Mouse (Mus musculus): Measurements from ENCODE around the gene Cdcp2. TPM values are rescaled to one million over a fixed set of nuclear protein-coding genes. Genes with fewer than 3 reads are reported as not detected.
"Not testable (repeated sequence)": the region's sequence is repeated elsewhere in the genome, so short reads cannot be mapped to it uniquely, and the experiment has no call there.

The Cdcp2 gene
- polyA plus RNA-seq, 1 experiment from 2014 or later: not detected

GRCm38 (mm10) chr4:107102220-107102619 lies 5.5 kb downstream of the Cdcp2 start:
- WGBS: 47% methylated on average over 8 of the region's 8 CpGs
- no peak overlapping the region for H3K27ac ChIP-seq (ENCODE audit: low read length)
- H3K4me2 ChIP-seq (ENCODE audit: low read depth, low read length): no peak overlapping the region
- no peaks in the 10 kb centered on the region for H3K9me3 ChIP-seq (ENCODE audit: control insufficient read depth, low read length)
- no peak overlapping the region for H3K9ac ChIP-seq (ENCODE audit: low read length)
- H3K4me1 ChIP-seq (replicated peaks; ENCODE audit: control insufficient read depth, insufficient read depth, low read length): peaks cover 4% of the 10 kb centered on the region; the same call in 1 of the 2 replicates
- peak; percentile 40; the same call in 1 of the 2 replicates for ATAC-seq (ENCODE audit: low read depth)
- no peaks in the 10 kb centered on the region for H3K27me3 ChIP-seq (ENCODE audit: control insufficient read depth, insufficient read depth, low read depth, low read length)
- no peak overlapping the region for H3K4me3 ChIP-seq (ENCODE audit: low read length)
- no peaks in the 10 kb centered on the region for H3K36me3 ChIP-seq (ENCODE audit: control insufficient read depth, insufficient read depth, low read length)

GRCm38 (mm10) chr4:107106777-107107176 lies 10.1 kb downstream of the Cdcp2 start:
- no peak overlapping the region for H3K4me3 ChIP-seq (ENCODE audit: low read length)
- H3K4me2 ChIP-seq (ENCODE audit: low read depth, low read length): no peak overlapping the region
- ATAC-seq (ENCODE audit: low read depth): no peak
- 77% methylated on average over 16 of the region's 16 CpGs for WGBS
- H3K27me3 ChIP-seq (ENCODE audit: control insufficient read depth, insufficient read depth, low read depth, low read length): no peaks in the 10 kb centered on the region
- H3K27ac ChIP-seq (ENCODE audit: low read length): no peak overlapping the region
- no peaks in the 10 kb centered on the region; the same call in 1 of the 2 replicates for H3K4me1 ChIP-seq (replicated peaks; ENCODE audit: control insufficient read depth, insufficient read depth, low read length)
- no peaks in the 10 kb centered on the region for H3K9me3 ChIP-seq (ENCODE audit: control insufficient read depth, low read length)
- H3K9ac ChIP-seq (ENCODE audit: low read length): no peak overlapping the region
- no peaks in the 10 kb centered on the region for H3K36me3 ChIP-seq (ENCODE audit: control insufficient read depth, insufficient read depth, low read length)

- H3K9ac ChIP-seq (ENCODE audit: low read length): peak overlapping the region; percentile 24; the same call in 1 of the 2 replicates
- no peak overlapping the region for H3K27ac ChIP-seq (ENCODE audit: low read length)
- H3K4me2 ChIP-seq (ENCODE audit: low read depth, low read length): peak overlapping the region; percentile 9; the same call in 1 of the 2 replicates
These were observed 11.6 kb downstream of the Cdcp2 start for GRCm38 (mm10) chr4:107108291-107108731.

GRCm38 (mm10) chr4:107109181-107109580 lies 12.5 kb downstream of the Cdcp2 start:
- H3K27ac ChIP-seq (ENCODE audit: low read length); H3K4me3 ChIP-seq (ENCODE audit: low read length); H3K4me1 ChIP-seq (replicated peaks; ENCODE audit: control insufficient read depth, insufficient read depth, low read length); H3K9ac ChIP-seq (ENCODE audit: low read length); ATAC-seq (ENCODE audit: low read depth); H3K27me3 ChIP-seq (ENCODE audit: control insufficient read depth, insufficient read depth, low read depth, low read length); H3K9me3 ChIP-seq (ENCODE audit: control insufficient read depth, low read length); H3K4me2 ChIP-seq (ENCODE audit: low read depth, low read length); H3K36me3 ChIP-seq (ENCODE audit: control insufficient read depth, insufficient read depth, low read length): not testable (repeated sequence)
- 75% methylated on average over 6 of the region's 6 CpGs for WGBS

More at GRCm38 (mm10) chr4:107108291-107108731, 11.6 kb downstream of the Cdcp2 start:
- no peaks in the 10 kb centered on the region for H3K4me1 ChIP-seq (replicated peaks; ENCODE audit: control insufficient read depth, insufficient read depth, low read length)
- H3K36me3 ChIP-seq (ENCODE audit: control insufficient read depth, insufficient read depth, low read length): no peaks in the 10 kb centered on the region
- H3K4me3 ChIP-seq (ENCODE audit: low read length): no peak overlapping the region
- H3K9me3 ChIP-seq (ENCODE audit: control insufficient read depth, low read length): no peaks in the 10 kb centered on the region
- 23% methylated on average over 13 of the region's 13 CpGs for WGBS
- no peaks in the 10 kb centered on the region for H3K27me3 ChIP-seq (ENCODE audit: control insufficient read depth, insufficient read depth, low read depth, low read length)
- ATAC-seq (ENCODE audit: low read depth): peak; percentile 56; the same call in 1 of the 2 replicates

- peaks cover 5% of the 10 kb centered on the region for H3K4me1 ChIP-seq (replicated peaks; ENCODE audit: control insufficient read depth, insufficient read depth, low read length)
- no peak for ATAC-seq (ENCODE audit: low read depth)
- WGBS: 26% methylated on average over 8 of the region's 8 CpGs
- H3K4me2 ChIP-seq (ENCODE audit: low read depth, low read length): no peak overlapping the region
- H3K9me3 ChIP-seq (ENCODE audit: control insufficient read depth, low read length): no peaks in the 10 kb centered on the region
- H3K36me3 ChIP-seq (ENCODE audit: control insufficient read depth, insufficient read depth, low read length): no peaks in the 10 kb centered on the region
- no peaks in the 10 kb centered on the region for H3K27me3 ChIP-seq (ENCODE audit: control insufficient read depth, insufficient read depth, low read depth, low read length)
- H3K9ac ChIP-seq (ENCODE audit: low read length): no peak overlapping the region
- no peak overlapping the region for H3K27ac ChIP-seq (ENCODE audit: low read length)
- no peak overlapping the region for H3K4me3 ChIP-seq (ENCODE audit: low read length)
These were observed 17.6 kb downstream of the Cdcp2 start for GRCm38 (mm10) chr4:107114278-107114677.

GRCm38 (mm10) chr4:107117741-107118385 lies 21.2 kb downstream of the Cdcp2 start:
- no peaks in the 10 kb centered on the region for H3K9me3 ChIP-seq (ENCODE audit: control insufficient read depth, low read length)
- peaks cover 5% of the 10 kb centered on the region for H3K4me1 ChIP-seq (replicated peaks; ENCODE audit: control insufficient read depth, insufficient read depth, low read length)
- no peaks in the 10 kb centered on the region for H3K36me3 ChIP-seq (ENCODE audit: control insufficient read depth, insufficient read depth, low read length)
- H3K27ac ChIP-seq (ENCODE audit: low read length): no peak overlapping the region
- WGBS: 56% methylated on average over 2 of the region's 2 CpGs
- no peaks in the 10 kb centered on the region for H3K27me3 ChIP-seq (ENCODE audit: control insufficient read depth, insufficient read depth, low read depth, low read length)
- no peak overlapping the region for H3K9ac ChIP-seq (ENCODE audit: low read length)
- ATAC-seq (ENCODE audit: low read depth): no peak
- no peak overlapping the region for H3K4me2 ChIP-seq (ENCODE audit: low read depth, low read length)
- H3K4me3 ChIP-seq (ENCODE audit: low read length): no peak overlapping the region

- H3K4me3 ChIP-seq (ENCODE audit: low read length): no peak overlapping the region
- H3K4me1 ChIP-seq (replicated peaks; ENCODE audit: control insufficient read depth, insufficient read depth, low read length): peaks cover 5% of the 10 kb centered on the region
- ATAC-seq (ENCODE audit: low read depth): peak; percentile 63
- H3K27ac ChIP-seq (ENCODE audit: low read length): no peak overlapping the region
- no peak overlapping the region for H3K9ac ChIP-seq (ENCODE audit: low read length)
- H3K4me2 ChIP-seq (ENCODE audit: low read depth, low read length): no peak overlapping the region
- H3K27me3 ChIP-seq (ENCODE audit: control insufficient read depth, insufficient read depth, low read depth, low read length): no peaks in the 10 kb centered on the region
- no peaks in the 10 kb centered on the region for H3K9me3 ChIP-seq (ENCODE audit: control insufficient read depth, low read length)
- H3K36me3 ChIP-seq (ENCODE audit: control insufficient read depth, insufficient read depth, low read length): no peaks in the 10 kb centered on the region
- 33% methylated on average over 4 of the region's 4 CpGs for WGBS
These were observed 22.4 kb downstream of the Cdcp2 start for GRCm38 (mm10) chr4:107119056-107119455.

GRCm38 (mm10) chr4:107120676-107121075 lies 24.0 kb downstream of the Cdcp2 start:
- H3K4me1 ChIP-seq (replicated peaks; ENCODE audit: control insufficient read depth, insufficient read depth, low read length): peaks cover 5% of the 10 kb centered on the region
- H3K36me3 ChIP-seq (ENCODE audit: control insufficient read depth, insufficient read depth, low read length): no peaks in the 10 kb centered on the region
- no peak overlapping the region for H3K9ac ChIP-seq (ENCODE audit: low read length)
- H3K9me3 ChIP-seq (ENCODE audit: control insufficient read depth, low read length): no peaks in the 10 kb centered on the region
- ATAC-seq (ENCODE audit: low read depth): no peak
- WGBS: 85% methylated on average over 6 of the region's 6 CpGs
- no peaks in the 10 kb centered on the region for H3K27me3 ChIP-seq (ENCODE audit: control insufficient read depth, insufficient read depth, low read depth, low read length)
- no peak overlapping the region for H3K4me3 ChIP-seq (ENCODE audit: low read length)
- H3K4me2 ChIP-seq (ENCODE audit: low read depth, low read length): no peak overlapping the region
- no peak overlapping the region for H3K27ac ChIP-seq (ENCODE audit: low read length)

- H3K9me3 ChIP-seq (ENCODE audit: control insufficient read depth, low read length): no peaks in the 10 kb centered on the region
These were observed 24.7 kb downstream of the Cdcp2 start for GRCm38 (mm10) chr4:107121165-107121943.

More at GRCm38 (mm10) chr4:107121165-107121943, 24.7 kb downstream of the Cdcp2 start:
- Histone ChIP-seq H3K4me3 (ENCODE audit: low read length) (no peak overlapping the region), H3K36me3 (ENCODE audit: control insufficient read depth, insufficient read depth, low read length) (no peaks in the 10 kb centered on the region), H3K9ac (ENCODE audit: low read length) (no peak overlapping the region), H3K4me1 (replicated peaks; ENCODE audit: control insufficient read depth, insufficient read depth, low read length) (peaks cover 5% of the 10 kb centered on the region), H3K27me3 (ENCODE audit: control insufficient read depth, insufficient read depth, low read depth, low read length) (no peaks in the 10 kb centered on the region; the same call in 1 of the 2 replicates), H3K4me2 (ENCODE audit: low read depth, low read length) (no peak overlapping the region), H3K27ac (ENCODE audit: low read length) (no peak overlapping the region)
- 58% methylated on average over 12 of the region's 12 CpGs for WGBS
- ATAC-seq (ENCODE audit: low read depth): peak; percentile 48; the same call in 1 of the 2 replicates

Measured in lung, embryonic 16.5 days (tissue).